Mouse (Mus musculus) kidney, postnatal 0 days (tissue): ENCODE measurements at regions not wholly inside any gene's neighbourhood (a gene's known extent, or its start where the extent isn't known, plus 50 kb on each side); places are given as distances from the start of the nearest gene placed in this dataset.

Experiments
- ATAC-seq: fragments of 200-750 bp; cut with Nextera tagmentation; replicated peaks from 2 replicates; pipeline ENCODE4 v1.8.0; 2017; ENCODE audit warnings: low read depth, moderate number of reproducible peaks, moderate TSS enrichment, moderate library complexity; ENCODE audit not compliant: low FRiP score
- DNase-seq: peaks from one replicate; pipeline ENCODE4 v3.0.0-alpha.2; 2016; ENCODE audit warnings: low spot score
- H3K27ac ChIP-seq: fragments of 300-500 bp; sonication (generic); 2 replicates; pipeline ENCODE4 v1.5.1; 2014; ENCODE audit warnings: mild to moderate bottlenecking
- H3K27me3 ChIP-seq: fragments of 300-500 bp; sonication (generic); 2 replicates; pipeline ENCODE4 v1.6.1; 2014; ENCODE audit warnings: low read length, mixed read lengths; ENCODE audit not compliant: insufficient read depth
- H3K36me3 ChIP-seq: fragments of 300-500 bp; sonication (generic); 2 replicates; pipeline ENCODE4 v1.6.1; 2014; ENCODE audit warnings: low read length, mixed read lengths; ENCODE audit not compliant: insufficient read depth
- H3K4me1 ChIP-seq: fragments of 300-500 bp; sonication (generic); replicated peaks from 2 replicates; pipeline ENCODE4 v1.6.1; 2014; ENCODE audit warnings: antibody characterized with exemption, low read length, mixed read lengths; ENCODE audit not compliant: insufficient read depth
- H3K4me2 ChIP-seq: fragments of 300-500 bp; sonication (generic); 2 replicates; pipeline ENCODE4 v1.6.1; 2014; ENCODE audit warnings: mild to moderate bottlenecking, low read length, moderate library complexity, mixed read lengths
- H3K4me3 ChIP-seq: fragments of 300-500 bp; sonication (generic); replicated peaks from 2 replicates; pipeline ENCODE4 v1.5.1; 2014; ENCODE audit warnings: low read depth, low read length
- H3K9ac ChIP-seq: fragments of 300-500 bp; sonication (generic); 2 replicates; pipeline ENCODE4 v1.6.1; 2014; ENCODE audit warnings: low read depth, low read length
- H3K9me3 ChIP-seq: fragments of 300-500 bp; sonication (generic); replicated peaks from 2 replicates; pipeline ENCODE4 v1.6.1; 2016; ENCODE audit warnings: low read length, inconsistent platforms, mixed read lengths
- CTCF ChIP-seq: IDR thresholded peaks from 2 replicates; pipeline ENCODE4 v1.5.1; 2016; ENCODE audit warnings: antibody characterized with exemption, low read depth, mild to moderate bottlenecking, moderate library complexity
- WGBS: fragments of 180-500 bp; shearing (Covaris S2); extraction: QIAGEN DNeasy Blood & Tissue Kit; methylation state at CpG from one replicate; pipeline ENCODE4 v1.1.7; 2014; 5-methylcytosine and 5-hydroxymethylcytosine counted together

GRCm38 (mm10) chr3:114279653-114280052 lies 249.3 kb downstream of the Col11a1 start:
- Histone ChIP-seq H3K4me1 (no peaks in the 10 kb centered on the region), H3K27me3 (no peaks in the 10 kb centered on the region), H3K9ac (no peak overlapping the region), H3K4me2 (no peak overlapping the region), H3K9me3 (no peaks in the 10 kb centered on the region), H3K4me3 (no peak overlapping the region), H3K27ac (no peak overlapping the region), H3K36me3 (no peaks in the 10 kb centered on the region)
- WGBS: 51% methylated on average over 2 of the region's 2 CpGs
- TF ChIP-seq CTCF: no peak
- no peak for ATAC-seq
- DNase-seq: no peak

GRCm38 (mm10) chr3:114319444-114319843 lies 289.1 kb downstream of the Col11a1 start:
- Histone ChIP-seq H3K9ac (no peak overlapping the region), H3K4me2 (no peak overlapping the region), H3K4me3 (no peak overlapping the region), H3K27ac (no peak overlapping the region), H3K27me3 (no peaks in the 10 kb centered on the region), H3K4me1 (no peaks in the 10 kb centered on the region), H3K36me3 (no peaks in the 10 kb centered on the region), H3K9me3 (no peaks in the 10 kb centered on the region)
- DNase-seq (no peak), ATAC-seq (no peak)
- WGBS: 93% methylated on average over 1 of the region's 1 CpGs
- TF ChIP-seq CTCF: no peak

- no peaks in the 10 kb centered on the region for H3K36me3 ChIP-seq
- no peak overlapping the region for H3K27ac ChIP-seq
- no peaks in the 10 kb centered on the region for H3K27me3 ChIP-seq
- peak; percentile 32 for DNase-seq
- no peaks in the 10 kb centered on the region for H3K9me3 ChIP-seq
- no peak overlapping the region for H3K4me3 ChIP-seq
- H3K9ac ChIP-seq: no peak overlapping the region
- ATAC-seq: no peak
- H3K4me1 ChIP-seq: no peaks in the 10 kb centered on the region
- H3K4me2 ChIP-seq: no peak overlapping the region
- peak; percentile 52 for TF ChIP-seq CTCF
Measured at GRCm38 (mm10) chr3:114334334-114334733, 304.0 kb downstream of the Col11a1 start.

GRCm38 (mm10) chr3:114343714-114344113 lies 313.4 kb downstream of the Col11a1 start:
- 89% methylated on average over 2 of the region's 2 CpGs for WGBS
- H3K36me3 ChIP-seq: no peaks in the 10 kb centered on the region
- no peak overlapping the region for H3K4me2 ChIP-seq

GRCm38 (mm10) chr3:114380044-114380443 lies 349.7 kb downstream of the Col11a1 start:
- no peak for DNase-seq
- Histone ChIP-seq H3K27ac (no peak overlapping the region), H3K9me3 (no peaks in the 10 kb centered on the region), H3K4me1 (no peaks in the 10 kb centered on the region), H3K9ac (no peak overlapping the region), H3K27me3 (no peaks in the 10 kb centered on the region), H3K4me2 (no peak overlapping the region), H3K4me3 (no peak overlapping the region), H3K36me3 (no peaks in the 10 kb centered on the region)
- WGBS: 75% methylated on average over 5 of the region's 5 CpGs
- TF ChIP-seq CTCF: no peak
- ATAC-seq: no peak

More at GRCm38 (mm10) chr3:114343714-114344113, 313.4 kb downstream of the Col11a1 start:
- no peak for TF ChIP-seq CTCF
- no peaks in the 10 kb centered on the region for H3K27me3 ChIP-seq
- H3K9me3 ChIP-seq: no peaks in the 10 kb centered on the region
- no peak overlapping the region for H3K9ac ChIP-seq
- DNase-seq (peak; percentile 4), ATAC-seq (no peak)
- H3K4me3 ChIP-seq: no peak overlapping the region
- no peaks in the 10 kb centered on the region for H3K4me1 ChIP-seq
- no peak overlapping the region for H3K27ac ChIP-seq

- DNase-seq: no peak
- Histone ChIP-seq H3K27me3 (no peaks in the 10 kb centered on the region), H3K9ac (no peak overlapping the region), H3K27ac (no peak overlapping the region), H3K36me3 (no peaks in the 10 kb centered on the region), H3K4me3 (no peak overlapping the region), H3K4me2 (no peak overlapping the region), H3K4me1 (no peaks in the 10 kb centered on the region), H3K9me3 (no peaks in the 10 kb centered on the region)
- 48% methylated on average over 3 of the region's 3 CpGs for WGBS
- no peak for ATAC-seq
- TF ChIP-seq CTCF: no peak
Measured at GRCm38 (mm10) chr3:114403467-114403866, 373.1 kb downstream of the Col11a1 start.
